Mouse (Mus musculus) small intestine, adult 2 months (tissue): ENCODE results near the gene Pde4b. TPM values are rescaled to one million over a fixed set of nuclear protein-coding genes. Genes with fewer than 3 reads are reported as not detected.
A peak's percentile ranks its signal among the peaks of the same experiment; 100 is the strongest.

Experiments used
- H3K27ac ChIP-seq: fragments of 200-500 bp; 2 replicates; pipeline ENCODE4 v1.5.1; 2012; ENCODE audit warnings: low read depth, low read length, control low read depth, inconsistent platforms; ENCODE audit not compliant: insufficient read depth
- H3K27me3 ChIP-seq: fragments of 200-500 bp; 2 replicates; pipeline ENCODE4 v1.6.1; 2012; ENCODE audit warnings: mild to moderate bottlenecking, moderate library complexity, low read length, inconsistent platforms; ENCODE audit not compliant: control insufficient read depth, insufficient read depth
- H3K36me3 ChIP-seq: fragments of 200-500 bp; 2 replicates; pipeline ENCODE4 v1.6.1; 2012; ENCODE audit warnings: mild to moderate bottlenecking, low read length, control low read depth, inconsistent platforms; ENCODE audit not compliant: control insufficient read depth, insufficient read depth
- H3K4me1 ChIP-seq: fragments of 200-500 bp; 2 replicates; pipeline ENCODE4 v1.6.1; 2012; ENCODE audit warnings: low read length, inconsistent platforms, mixed read lengths; ENCODE audit not compliant: control insufficient read depth, insufficient read depth, insufficient read length
- H3K4me3 ChIP-seq: fragments of 200-500 bp; 2 replicates; pipeline ENCODE4 v1.5.1; 2012; ENCODE audit warnings: low read depth, mild to moderate bottlenecking, control low read depth, inconsistent platforms, low read length, moderate library complexity
- CTCF ChIP-seq: fragments of 200-500 bp; IDR thresholded peaks from 2 replicates; pipeline ENCODE4 v1.5.1; 2012; ENCODE audit warnings: low read depth, mild to moderate bottlenecking, control low read depth, inconsistent platforms, low read length, moderate library complexity, mixed read lengths; ENCODE audit not compliant: insufficient replicate concordance, insufficient read length; ENCODE audit errors: extremely low read depth
- POLR2A ChIP-seq: fragments of 200-500 bp; IDR thresholded peaks from 2 replicates; pipeline ENCODE4 v1.6.1; 2012; ENCODE audit warnings: low read depth, mild to moderate bottlenecking, control low read depth, inconsistent platforms, low read length, moderate library complexity
- WGBS: fragments of 180-500 bp; shearing (Covaris S2); methylation state at CpG from one replicate; pipeline ENCODE4 v1.1.7; 2018; 5-methylcytosine and 5-hydroxymethylcytosine counted together
- polyA plus RNA-seq: library from polyadenylated mRNA; depleted of rRNA; stranded (reverse); fragments of >200 nt; gene quantifications from 2 replicates; pipeline ENCODE4 v1.2.3, GENCODE M21; 2012

Pde4b gene
- polyA plus RNA-seq, 1 experiment = 2.5 TPM

- TF ChIP-seq POLR2A (no peak), CTCF (no peak)
- no peaks in the 10 kb centered on the region for H3K36me3 ChIP-seq
- H3K4me1 ChIP-seq = no peaks in the 10 kb centered on the region
- H3K27me3 ChIP-seq = no peaks in the 10 kb centered on the region
- peak overlapping the region; percentile 41 for H3K4me3 ChIP-seq
- H3K27ac ChIP-seq = no peak overlapping the region
- WGBS = 14% methylated on average over 15 of the region's 15 CpGs
Measured at GRCm38 (mm10) chr4:102254466-102255294, 167.3 kb downstream of the Pde4b start.

GRCm38 (mm10) chr4:102255295-102255670, 167.9 kb downstream of the Pde4b start:
- H3K36me3 ChIP-seq = no peaks in the 10 kb centered on the region
- WGBS = 64% methylated on average over 9 of the region's 9 CpGs
- TF ChIP-seq CTCF (no peak), POLR2A (no peak)
- H3K27me3 ChIP-seq = no peaks in the 10 kb centered on the region
- 0 out of 2 replicates have a peak overlapping the region, but pooled peaks have one; percentile 33 for H3K4me3 ChIP-seq
- H3K4me1 ChIP-seq = no peaks in the 10 kb centered on the region
- no peak overlapping the region for H3K27ac ChIP-seq

DNA sequence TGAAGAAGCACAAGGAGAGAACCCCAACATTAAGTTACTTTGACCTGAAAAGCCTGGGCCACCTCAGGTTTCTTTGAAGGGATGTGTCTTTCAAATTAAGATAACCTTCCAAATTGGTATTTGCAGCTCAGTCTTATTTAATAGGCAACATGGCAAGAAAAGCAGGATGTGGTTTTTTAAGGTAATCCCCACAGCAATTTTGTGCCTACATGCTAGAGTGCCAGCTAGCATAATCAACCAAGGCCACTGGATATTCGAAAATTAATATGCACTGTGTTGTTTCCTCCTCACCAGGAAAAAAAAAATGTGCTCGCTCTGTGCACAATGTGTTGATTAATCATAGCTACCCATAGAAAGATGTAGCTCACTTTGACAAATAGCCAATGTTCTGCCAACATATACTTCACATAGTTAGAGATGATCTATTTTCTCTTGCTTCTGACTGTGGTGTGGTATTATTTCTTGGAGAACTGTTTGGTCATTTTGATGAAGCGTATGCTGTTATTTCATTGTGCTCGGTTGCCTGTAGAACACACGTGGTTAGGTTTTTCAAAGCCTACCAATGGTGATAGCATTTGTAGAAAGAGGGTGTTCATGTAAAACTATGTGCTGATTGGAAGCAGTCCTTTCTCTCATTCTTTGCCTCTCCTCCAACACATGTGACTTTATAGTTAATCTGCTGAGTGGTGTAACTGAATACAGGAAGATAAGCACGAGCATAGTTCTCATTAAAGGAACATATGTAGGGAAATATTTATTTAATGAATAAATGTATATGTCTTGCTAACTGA, 169.0 kb downstream of the Pde4b start:
- H3K4me3 ChIP-seq = no peak overlapping the region
- no peaks in the 10 kb centered on the region for H3K27me3 ChIP-seq
- H3K36me3 ChIP-seq = no peaks in the 10 kb centered on the region
- H3K27ac ChIP-seq = no peak overlapping the region
- H3K4me1 ChIP-seq = no peaks in the 10 kb centered on the region
- TF ChIP-seq POLR2A = no peak
- no peak for TF ChIP-seq CTCF
- 72% methylated on average over 6 of the region's 6 CpGs for WGBS

- Histone ChIP-seq H3K36me3 (no peaks in the 10 kb centered on the region), H3K27ac (no peak overlapping the region), H3K27me3 (no peaks in the 10 kb centered on the region), H3K4me3 (no peak overlapping the region), H3K4me1 (no peaks in the 10 kb centered on the region)
- no peak for TF ChIP-seq POLR2A
- no peak for TF ChIP-seq CTCF
Measured at GRCm38 (mm10) chr4:102260216-102260615, 172.9 kb downstream of the Pde4b start.

- Histone ChIP-seq H3K27me3 (no peaks in the 10 kb centered on the region), H3K4me1 (no peaks in the 10 kb centered on the region), H3K36me3 (no peaks in the 10 kb centered on the region), H3K27ac (no peak overlapping the region), H3K4me3 (no peak overlapping the region)
- WGBS = 59% methylated on average over 3 of the region's 3 CpGs
- no peak for TF ChIP-seq CTCF
- TF ChIP-seq POLR2A = no peak
Measured at GRCm38 (mm10) chr4:102272313-102272712, 185.0 kb downstream of the Pde4b start.

- Histone ChIP-seq H3K27ac (no peak overlapping the region), H3K27me3 (no peaks in the 10 kb centered on the region), H3K4me3 (no peak overlapping the region), H3K36me3 (no peaks in the 10 kb centered on the region), H3K4me1 (no peaks in the 10 kb centered on the region)
- TF ChIP-seq CTCF (no peak), POLR2A (no peak)
- WGBS = 52% methylated on average over 4 of the region's 4 CpGs
Measured at GRCm38 (mm10) chr4:102272749-102273148, 185.4 kb downstream of the Pde4b start.

- Histone ChIP-seq H3K4me3 (no peak overlapping the region), H3K27ac (no peak overlapping the region), H3K27me3 (no peaks in the 10 kb centered on the region), H3K36me3 (no peaks in the 10 kb centered on the region), H3K4me1 (peaks cover 6% of the 10 kb centered on the region; the same call in 1 of the 2 replicates)
- no peak for TF ChIP-seq CTCF
- no peak for TF ChIP-seq POLR2A
- 68% methylated on average over 4 of the region's 4 CpGs for WGBS
Measured at GRCm38 (mm10) chr4:102275716-102276115, 188.4 kb downstream of the Pde4b start.
